Mouse (Mus musculus): Measurements from ENCODE around the gene Pold3. TPM values are rescaled to one million over a fixed set of nuclear protein-coding genes. Genes with fewer than 3 reads are reported as not detected.
"Not testable (repeated sequence)": the region's sequence is repeated elsewhere in the genome, so short reads cannot be mapped to it uniquely, and the experiment has no call there.

Gene Pold3
- polyA plus RNA-seq, 1 experiment = 55.3 TPM

- no peak for TF ChIP-seq POLR2A (IDR thresholded peaks at IDR 0.05; ENCODE audit: borderline replicate concordance, low read depth, low read length)
- TF ChIP-seq CTCF (IDR thresholded peaks at IDR 0.05; ENCODE audit: low read depth, low read length) = no peak
- Histone ChIP-seq H3K27ac (ENCODE audit: insufficient read depth, low read depth, low read length) (no peak overlapping the region), H3K4me1 (ENCODE audit: control insufficient read depth, insufficient read depth, low read length) (peaks cover 15% of the 10 kb centered on the region), H3K4me3 (ENCODE audit: insufficient read depth, low read length) (no peak overlapping the region)
These were observed 38.5 kb downstream of the Pold3 start for GRCm38 (mm10) chr7:100082836-100083235.

DNA sequence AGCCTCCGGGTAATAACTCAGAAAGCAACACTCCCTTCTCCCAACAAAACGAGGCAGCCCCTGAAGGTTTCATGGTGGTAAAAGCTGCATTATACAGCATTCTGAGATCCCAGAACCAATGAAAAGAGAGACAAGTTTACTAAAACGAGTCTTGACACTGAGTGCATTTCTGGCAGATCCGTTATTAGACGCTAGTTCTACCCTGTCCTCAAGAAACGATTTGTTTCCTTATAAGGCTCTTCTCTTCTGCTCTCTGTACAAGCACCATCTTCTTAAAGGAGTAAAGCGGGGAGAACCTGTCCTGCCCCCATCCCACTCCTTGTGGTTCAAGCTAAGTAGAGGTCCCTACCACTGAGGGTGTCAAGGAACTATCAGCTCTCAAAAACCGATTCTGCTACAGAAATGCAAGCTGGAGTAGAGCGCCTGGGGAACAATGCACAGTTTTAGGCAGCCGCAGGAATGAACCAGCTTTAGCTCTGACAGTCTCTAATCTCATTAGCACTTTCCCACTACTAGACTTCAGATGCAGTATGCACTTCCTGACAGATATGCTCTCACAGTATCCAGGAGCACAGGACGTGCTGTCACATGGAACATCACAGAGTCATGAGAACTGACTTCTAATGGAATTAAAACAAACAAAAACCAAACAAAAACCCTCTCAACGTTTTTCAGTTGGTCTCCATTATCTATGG is 41.1 kb downstream of the Pold3 start:
- Histone ChIP-seq H3K4me1 (ENCODE audit: control insufficient read depth, insufficient read depth, low read length) (peaks cover 15% of the 10 kb centered on the region), H3K27ac (ENCODE audit: insufficient read depth, low read depth, low read length) (no peak overlapping the region), H3K4me3 (ENCODE audit: insufficient read depth, low read length) (no peak overlapping the region)
- TF ChIP-seq POLR2A (IDR thresholded peaks at IDR 0.05; ENCODE audit: borderline replicate concordance, low read depth, low read length) (no peak), CTCF (IDR thresholded peaks at IDR 0.05; ENCODE audit: low read depth, low read length) (no peak)

GRCm38 (mm10) chr7:100077071-100077470 is 44.3 kb downstream of the Pold3 start:
- no peak for TF ChIP-seq POLR2A (IDR thresholded peaks at IDR 0.05; ENCODE audit: borderline replicate concordance, low read depth, low read length)
- TF ChIP-seq CTCF (IDR thresholded peaks at IDR 0.05; ENCODE audit: low read depth, low read length) = no peak
- H3K27ac ChIP-seq (ENCODE audit: insufficient read depth, low read depth, low read length) = no peak overlapping the region
- H3K4me3 ChIP-seq (ENCODE audit: insufficient read depth, low read length) = no peak overlapping the region
- no peaks in the 10 kb centered on the region for H3K4me1 ChIP-seq (ENCODE audit: control insufficient read depth, insufficient read depth, low read length)

GRCm38 (mm10) chr7:100076296-100076695 is 45.1 kb downstream of the Pold3 start:
- H3K4me3 ChIP-seq (ENCODE audit: insufficient read depth, low read length) = no peak overlapping the region
- H3K4me1 ChIP-seq (ENCODE audit: control insufficient read depth, insufficient read depth, low read length) = no peaks in the 10 kb centered on the region
- no peak overlapping the region for H3K27ac ChIP-seq (ENCODE audit: insufficient read depth, low read depth, low read length)
- TF ChIP-seq POLR2A (IDR thresholded peaks at IDR 0.05; ENCODE audit: borderline replicate concordance, low read depth, low read length) (no peak), CTCF (IDR thresholded peaks at IDR 0.05; ENCODE audit: low read depth, low read length) (no peak)

DNA sequence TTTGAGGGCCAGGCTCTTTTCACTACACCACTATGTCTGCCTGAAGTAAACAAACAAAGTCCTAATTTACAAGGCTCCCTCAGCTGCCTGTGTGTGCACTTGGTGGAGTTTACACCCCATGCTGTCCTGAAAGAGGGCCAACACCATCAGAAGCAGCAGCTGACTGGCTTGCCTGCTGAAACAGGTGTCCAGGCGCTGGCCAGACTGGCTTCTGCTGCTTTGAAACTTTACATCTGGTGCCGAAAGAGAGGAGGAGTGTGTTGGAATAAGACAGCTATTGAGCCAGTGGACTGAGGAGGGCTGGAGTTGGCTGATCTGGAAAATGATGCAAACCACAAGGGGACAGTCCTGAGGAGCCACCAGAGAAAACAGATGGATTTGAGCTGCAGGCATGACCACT is 47.4 kb downstream of the Pold3 start:
- TF ChIP-seq POLR2A (IDR thresholded peaks at IDR 0.05; ENCODE audit: borderline replicate concordance, low read depth, low read length) = no peak
- TF ChIP-seq CTCF (IDR thresholded peaks at IDR 0.05; ENCODE audit: low read depth, low read length) = no peak
- Histone ChIP-seq H3K27ac (ENCODE audit: insufficient read depth, low read depth, low read length) (no peak overlapping the region), H3K4me1 (ENCODE audit: control insufficient read depth, insufficient read depth, low read length) (no peaks in the 10 kb centered on the region), H3K4me3 (ENCODE audit: insufficient read depth, low read length) (no peak overlapping the region)

GRCm38 (mm10) chr7:100052991-100053390 is 68.4 kb downstream of the Pold3 start:
- H3K4me3 ChIP-seq (ENCODE audit: insufficient read depth, low read length); H3K27ac ChIP-seq (ENCODE audit: insufficient read depth, low read depth, low read length); H3K4me1 ChIP-seq (ENCODE audit: control insufficient read depth, insufficient read depth, low read length): not testable (repeated sequence)

DNA sequence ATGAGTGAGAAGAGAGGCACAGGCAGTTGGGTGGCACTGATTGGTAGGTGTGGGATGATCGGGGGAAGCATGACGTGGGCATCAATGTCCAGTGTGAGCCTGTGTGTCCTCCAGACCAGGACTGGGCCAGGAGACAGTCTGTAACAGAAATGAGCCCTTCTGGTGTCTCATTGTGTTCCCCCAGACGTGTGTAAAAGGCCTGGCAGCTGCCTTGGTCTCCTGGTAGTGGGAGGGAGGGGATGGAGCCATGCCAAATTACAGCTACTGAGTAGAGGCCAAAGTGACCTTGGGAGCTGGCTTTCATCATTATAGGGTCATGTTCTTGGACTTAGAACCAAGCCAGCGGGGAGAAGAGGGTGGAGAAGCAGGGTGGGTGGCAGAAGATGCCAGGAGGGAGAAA is 69.5 kb downstream of the Pold3 start:
- Histone ChIP-seq H3K4me3 (ENCODE audit: insufficient read depth, low read length) (no peak overlapping the region), H3K27ac (ENCODE audit: insufficient read depth, low read depth, low read length) (no peak overlapping the region), H3K4me1 (ENCODE audit: control insufficient read depth, insufficient read depth, low read length) (peaks cover 11% of the 10 kb centered on the region)
- TF ChIP-seq POLR2A (IDR thresholded peaks at IDR 0.05; ENCODE audit: borderline replicate concordance, low read depth, low read length) (no peak), CTCF (IDR thresholded peaks at IDR 0.05; ENCODE audit: low read depth, low read length) (no peak)

GRCm38 (mm10) chr7:100046486-100046885 is 74.9 kb downstream of the Pold3 start:
- H3K4me3 ChIP-seq (ENCODE audit: insufficient read depth, low read length) = no peak overlapping the region
- H3K4me1 ChIP-seq (ENCODE audit: control insufficient read depth, insufficient read depth, low read length) = peaks cover 18% of the 10 kb centered on the region
- TF ChIP-seq POLR2A (IDR thresholded peaks at IDR 0.05; ENCODE audit: borderline replicate concordance, low read depth, low read length) = no peak
- no peak for TF ChIP-seq CTCF (IDR thresholded peaks at IDR 0.05; ENCODE audit: low read depth, low read length)
- no peak overlapping the region for H3K27ac ChIP-seq (ENCODE audit: insufficient read depth, low read depth, low read length)

GRCm38 (mm10) chr7:100043605-100044031 is 77.7 kb downstream of the Pold3 start:
- Histone ChIP-seq H3K4me1 (ENCODE audit: control insufficient read depth, insufficient read depth, low read length) (peaks cover 18% of the 10 kb centered on the region), H3K4me3 (ENCODE audit: insufficient read depth, low read length) (no peak overlapping the region), H3K27ac (ENCODE audit: insufficient read depth, low read depth, low read length) (no peak overlapping the region)
- no peak for TF ChIP-seq CTCF (IDR thresholded peaks at IDR 0.05; ENCODE audit: low read depth, low read length)
- TF ChIP-seq POLR2A (IDR thresholded peaks at IDR 0.05; ENCODE audit: borderline replicate concordance, low read depth, low read length) = no peak

DNA sequence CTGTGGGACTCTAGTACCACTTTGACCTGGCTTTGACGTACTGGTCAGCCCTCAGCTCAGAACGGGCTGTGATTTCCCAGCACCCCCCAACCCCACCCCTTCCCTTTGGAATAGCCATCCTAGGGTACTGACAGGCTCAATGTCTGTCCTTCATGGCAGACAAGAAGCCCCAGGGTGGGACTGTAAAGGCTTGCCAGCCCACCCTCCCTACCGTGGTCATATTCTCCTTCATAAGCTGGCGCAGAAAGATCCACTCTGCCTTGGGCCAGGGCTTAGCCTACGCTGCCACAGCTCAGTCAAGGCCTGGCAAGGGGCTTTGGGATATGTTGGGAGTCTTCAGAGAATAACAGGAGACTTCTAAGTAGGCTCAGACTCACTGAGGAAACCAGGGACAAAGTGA is 78.3 kb downstream of the Pold3 start:
- Histone ChIP-seq H3K4me3 (ENCODE audit: insufficient read depth, low read length) (no peak overlapping the region), H3K4me1 (ENCODE audit: control insufficient read depth, insufficient read depth, low read length) (peaks cover 16% of the 10 kb centered on the region), H3K27ac (ENCODE audit: insufficient read depth, low read depth, low read length) (no peak overlapping the region)
- TF ChIP-seq CTCF (IDR thresholded peaks at IDR 0.05; ENCODE audit: low read depth, low read length) (no peak), POLR2A (IDR thresholded peaks at IDR 0.05; ENCODE audit: borderline replicate concordance, low read depth, low read length) (no peak)

DNA sequence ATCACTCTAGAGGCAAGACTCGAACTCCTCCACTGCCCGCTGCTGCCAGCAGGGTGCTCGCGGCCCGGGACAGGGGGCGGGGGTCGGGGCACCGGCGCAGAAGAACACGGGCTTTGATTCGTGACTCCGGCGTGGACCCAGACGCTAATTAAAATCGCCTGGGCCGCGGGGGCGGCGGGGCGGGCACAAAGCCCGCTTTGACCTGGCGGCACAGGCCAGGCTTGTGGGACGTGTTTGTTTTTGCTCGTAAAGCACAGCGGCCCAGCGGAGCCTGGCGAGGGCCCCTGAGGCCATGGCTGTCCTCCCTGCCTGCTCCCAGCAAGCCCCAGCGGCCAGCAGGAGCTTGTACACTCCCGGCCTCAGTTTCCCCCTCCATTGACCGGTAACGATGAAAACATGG is 79.2 kb downstream of the Pold3 start:
- Histone ChIP-seq H3K4me1 (ENCODE audit: control insufficient read depth, insufficient read depth, low read length) (peaks cover 10% of the 10 kb centered on the region), H3K4me3 (ENCODE audit: insufficient read depth, low read length) (no peak overlapping the region), H3K27ac (ENCODE audit: insufficient read depth, low read depth, low read length) (no peak overlapping the region)
- no peak for TF ChIP-seq POLR2A (IDR thresholded peaks at IDR 0.05; ENCODE audit: borderline replicate concordance, low read depth, low read length)
- TF ChIP-seq CTCF (IDR thresholded peaks at IDR 0.05; ENCODE audit: low read depth, low read length) = no peak
